12 mouse cellular contexts compared by ENCODE assay signal in the genomic region with DNA sequence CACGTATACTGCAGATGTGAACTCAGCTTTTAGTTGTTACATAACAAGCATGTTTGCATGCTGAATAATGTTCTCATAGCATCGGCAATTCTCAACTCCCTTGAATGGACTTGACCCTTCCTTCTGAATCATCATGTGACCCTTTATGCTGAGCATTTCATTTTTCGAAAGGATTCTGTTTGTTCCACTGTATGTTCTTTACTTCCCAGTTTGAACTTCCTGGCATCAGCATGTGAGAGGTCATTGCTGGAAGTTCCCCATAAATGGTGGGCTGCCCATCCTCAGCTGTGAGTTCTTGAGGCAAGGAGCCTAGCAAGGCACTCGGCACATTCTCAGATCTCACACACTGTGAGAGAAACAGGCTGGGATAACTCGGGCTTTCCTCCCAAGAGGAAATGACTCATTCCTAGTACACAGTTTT.
A peak's percentile ranks its signal among the peaks of the same experiment; 100 is the strongest.
DNase-seq lines count a peak whose midpoint lies in the region.
"Had no signal": no experiment of that assay in that cellular context is flagged by ENCODE, and none has a peak within 500 bp of the region (broad histone marks: within the 10 kb centered on the region; RNA-seq: fewer than 3 reads in every experiment).

No protein-coding gene starts in this region.

- peak; percentile 46 for DNase-seq in gastrocnemius, adult 18-20 months (ENCODE audit: low spot score)
- DNase-seq in gastrocnemius, postnatal 4 days (ENCODE audit: low spot score in 2 of 2), result no peak
- DNase-seq in ovary, adult 18-20 months (ENCODE audit: low spot score), result peak; percentile 10
- DNase-seq in ovary, postnatal 10 days (ENCODE audit: low spot score), result no peak
- DNase-seq in heart, adult 8-10 months (ENCODE audit: low spot score), result peak; percentile 81
- DNase-seq in thymus, postnatal 14 days, result no peak
- DNase-seq in left cerebral cortex, postnatal 4 days, result no peak
- DNase-seq: B cell, adult 2 months; embryo, embryonic 11 days had no signal

- intact Hi-C loops in left cerebral cortex, postnatal 4 days (cut with DNase I), result no loop called here

- no peaks in the 10 kb centered on the region for H3K9me3 ChIP-seq in megakaryocyte, embryonic 14.5 days
- H3K9me3 ChIP-seq: forebrain, embryonic 15.5 days; neural tube, embryonic 13.5 days had no signal

- peak overlapping the region; percentile 73 for H3K4me3 ChIP-seq in megakaryocyte, embryonic 14.5 days (replicated peaks)
- H3K4me3 ChIP-seq: forebrain, embryonic 15.5 days; neural tube, embryonic 13.5 days had no signal

- no peaks in the 10 kb centered on the region for H3K27me3 ChIP-seq in megakaryocyte, embryonic 14.5 days (replicated peaks)
- H3K27me3 ChIP-seq: forebrain, embryonic 15.5 days; neural tube, embryonic 13.5 days had no signal

- H3K36me3 ChIP-seq in megakaryocyte, embryonic 14.5 days (replicated peaks; ENCODE audit: low read length), result no peaks in the 10 kb centered on the region
- H3K36me3 ChIP-seq: forebrain, embryonic 15.5 days; neural tube, embryonic 13.5 days had no signal

- peaks cover 19% of the 10 kb centered on the region for H3K4me1 ChIP-seq in megakaryocyte, embryonic 14.5 days
- H3K4me1 ChIP-seq: forebrain, embryonic 15.5 days; neural tube, embryonic 13.5 days had no signal

Comparison
In these comparisons a context has a peak if more than half of its experiments do, and no peak if none do; other contexts are left out.
1. DNase-seq: peak in gastrocnemius, adult 18-20 months (single experiment), ovary, adult 18-20 months (single experiment) and heart, adult 8-10 months (single experiment); none in gastrocnemius, postnatal 4 days (0 of 2), ovary, postnatal 10 days (single experiment), thymus, postnatal 14 days (single experiment) and left cerebral cortex, postnatal 4 days (single experiment).